Mouse (Mus musculus) thymus, adult 2 months (tissue): ENCODE measurements around the gene Hnrnph1. TPM values are rescaled to one million over a fixed set of nuclear protein-coding genes. Genes with fewer than 3 reads are reported as not detected.

Experiments
- DNase-seq: peaks from one replicate; pipeline ENCODE4 v3.0.0; 2021
- H3K27ac ChIP-seq: fragments of 200-500 bp; 2 replicates; pipeline ENCODE4 v1.5.1; 2012; ENCODE audit warnings: low read length, control low read depth; ENCODE audit not compliant: control insufficient read depth, insufficient read depth
- H3K27me3 ChIP-seq: fragments of 200-500 bp; 2 replicates; pipeline ENCODE4 v1.6.1; 2012; ENCODE audit warnings: mild to moderate bottlenecking, low read length, moderate library complexity, mixed read lengths; ENCODE audit not compliant: control insufficient read depth, insufficient read depth
- H3K36me3 ChIP-seq: fragments of 200-500 bp; 2 replicates; pipeline ENCODE4 v1.6.1; 2012; ENCODE audit warnings: mild to moderate bottlenecking, low read length, moderate library complexity; ENCODE audit not compliant: control insufficient read depth, insufficient read depth
- H3K4me1 ChIP-seq: fragments of 200-500 bp; replicated peaks from 2 replicates; pipeline ENCODE4 v1.6.1; 2012; ENCODE audit warnings: low read length; ENCODE audit not compliant: control insufficient read depth, insufficient read depth
- H3K4me3 ChIP-seq: fragments of 200-500 bp; 2 replicates; pipeline ENCODE4 v1.5.1; 2012; ENCODE audit warnings: mild to moderate bottlenecking, low read length, control low read depth, moderate library complexity; ENCODE audit not compliant: control insufficient read depth, insufficient read depth
- CTCF ChIP-seq: fragments of 200-500 bp; IDR thresholded peaks from 2 replicates; pipeline ENCODE4 v1.5.1; 2012; ENCODE audit warnings: mild to moderate bottlenecking, control low read depth, low read length, moderate library complexity, borderline replicate concordance; ENCODE audit not compliant: control insufficient read depth, poor library complexity, insufficient read depth; ENCODE audit errors: extremely low read depth
- POLR2A ChIP-seq: fragments of 200-500 bp; IDR thresholded peaks from 2 replicates; pipeline ENCODE4 v1.6.1; 2012; ENCODE audit warnings: mild to moderate bottlenecking, low read length, control low read depth, moderate library complexity; ENCODE audit not compliant: control insufficient read depth, poor library complexity, insufficient read depth; ENCODE audit errors: extremely low read depth
- WGBS: fragments of 180-500 bp; shearing (Covaris S2); methylation state at CpG from one replicate; pipeline ENCODE4 v1.1.7; 2018; 5-methylcytosine and 5-hydroxymethylcytosine counted together
- polyA plus RNA-seq: library from polyadenylated mRNA; depleted of rRNA; stranded (reverse); fragments of >200 nt; gene quantifications from 2 replicates; pipeline ENCODE4 v1.2.3, GENCODE M21; 2012

Gene Hnrnph1
- polyA plus RNA-seq, 1 experiment = 164 TPM

DNA sequence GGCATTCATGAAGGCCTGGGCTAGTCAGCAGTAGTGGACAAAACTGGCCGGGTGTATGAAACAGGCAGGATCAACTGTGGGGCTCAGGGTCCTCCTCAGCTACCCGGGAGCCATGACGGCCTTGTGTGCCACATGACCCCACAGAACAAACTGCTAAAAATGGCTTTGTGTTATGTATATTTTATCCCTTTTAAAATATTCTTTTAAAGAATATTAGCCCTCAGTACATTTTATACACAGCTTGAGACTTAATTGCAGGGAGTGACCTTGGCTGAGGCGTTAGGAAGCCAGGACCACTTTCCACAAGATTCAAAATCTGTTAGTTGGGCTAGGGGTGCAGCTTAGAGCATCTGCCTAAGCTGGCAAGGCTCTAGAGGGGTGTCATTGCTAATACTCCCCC lies 5.8 kb upstream of the Hnrnph1 start:
- no peak for TF ChIP-seq CTCF
- Histone ChIP-seq H3K4me1 (no peaks in the 10 kb centered on the region; the same call in none of the 2 replicates), H3K4me3 (no peak overlapping the region), H3K36me3 (no peaks in the 10 kb centered on the region), H3K27me3 (no peaks in the 10 kb centered on the region), H3K27ac (no peak overlapping the region)
- 80% methylated on average over 4 of the region's 4 CpGs for WGBS
- DNase-seq = no peak

GRCm38 (mm10) chr11:50371399-50371841 lies 5.4 kb upstream of the Hnrnph1 start:
- Histone ChIP-seq H3K27me3 (no peaks in the 10 kb centered on the region), H3K4me1 (peaks cover 4% of the 10 kb centered on the region), H3K4me3 (peak overlapping the region; percentile 71), H3K27ac (no peak overlapping the region), H3K36me3 (no peaks in the 10 kb centered on the region)
- WGBS = 2% methylated on average over 18 of the region's 18 CpGs
- TF ChIP-seq CTCF (0 out of 2 replicates have a peak, but pooled peaks have one; percentile 58), POLR2A (no peak)
- DNase-seq = peak; percentile 70

GRCm38 (mm10) chr11:50371911-50372310 lies 4.9 kb upstream of the Hnrnph1 start:
- 98% methylated on average over 1 of the region's 1 CpGs for WGBS

GRCm38 (mm10) chr11:50373086-50373485 lies 3.7 kb upstream of the Hnrnph1 start:
- Histone ChIP-seq H3K27ac (no peak overlapping the region), H3K4me1 (peaks cover 4% of the 10 kb centered on the region), H3K27me3 (no peaks in the 10 kb centered on the region), H3K36me3 (no peaks in the 10 kb centered on the region), H3K4me3 (no peak overlapping the region)
- no peak for DNase-seq
- no peak for TF ChIP-seq POLR2A
- TF ChIP-seq CTCF = no peak

More at GRCm38 (mm10) chr11:50371911-50372310, 4.9 kb upstream of the Hnrnph1 start:
- Histone ChIP-seq H3K27ac (no peak overlapping the region), H3K36me3 (no peaks in the 10 kb centered on the region), H3K4me1 (peaks cover 4% of the 10 kb centered on the region), H3K27me3 (no peaks in the 10 kb centered on the region), H3K4me3 (no peak overlapping the region)
- DNase-seq = no peak
- TF ChIP-seq CTCF (no peak), POLR2A (no peak)

DNA sequence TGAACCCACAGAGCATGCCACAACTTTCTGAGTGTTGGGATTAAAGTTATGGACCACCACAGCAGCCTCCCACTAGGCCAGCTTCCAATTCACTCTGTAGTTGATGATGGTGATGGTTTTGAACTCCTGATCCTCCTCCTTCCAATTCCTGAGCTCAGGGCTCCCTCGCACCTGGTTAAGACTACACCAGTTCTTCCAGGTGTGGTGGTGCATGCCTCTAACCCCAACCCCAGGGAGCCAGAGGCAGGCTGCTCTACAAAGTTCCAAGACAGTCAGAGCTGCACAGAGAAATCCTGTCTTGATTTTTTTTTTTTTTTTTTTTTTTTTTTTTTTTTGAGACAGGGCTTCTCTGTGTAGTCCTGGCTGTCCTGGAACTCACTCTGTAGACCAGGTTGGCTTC lies 3.2 kb upstream of the Hnrnph1 start:
- Histone ChIP-seq H3K27ac (no peak overlapping the region), H3K4me3 (no peak overlapping the region), H3K36me3 (no peaks in the 10 kb centered on the region), H3K4me1 (peaks cover 4% of the 10 kb centered on the region), H3K27me3 (no peaks in the 10 kb centered on the region)
- DNase-seq = no peak
- WGBS = 93% methylated on average over 1 of the region's 1 CpGs
- no peak for TF ChIP-seq POLR2A
- no peak for TF ChIP-seq CTCF

DNA sequence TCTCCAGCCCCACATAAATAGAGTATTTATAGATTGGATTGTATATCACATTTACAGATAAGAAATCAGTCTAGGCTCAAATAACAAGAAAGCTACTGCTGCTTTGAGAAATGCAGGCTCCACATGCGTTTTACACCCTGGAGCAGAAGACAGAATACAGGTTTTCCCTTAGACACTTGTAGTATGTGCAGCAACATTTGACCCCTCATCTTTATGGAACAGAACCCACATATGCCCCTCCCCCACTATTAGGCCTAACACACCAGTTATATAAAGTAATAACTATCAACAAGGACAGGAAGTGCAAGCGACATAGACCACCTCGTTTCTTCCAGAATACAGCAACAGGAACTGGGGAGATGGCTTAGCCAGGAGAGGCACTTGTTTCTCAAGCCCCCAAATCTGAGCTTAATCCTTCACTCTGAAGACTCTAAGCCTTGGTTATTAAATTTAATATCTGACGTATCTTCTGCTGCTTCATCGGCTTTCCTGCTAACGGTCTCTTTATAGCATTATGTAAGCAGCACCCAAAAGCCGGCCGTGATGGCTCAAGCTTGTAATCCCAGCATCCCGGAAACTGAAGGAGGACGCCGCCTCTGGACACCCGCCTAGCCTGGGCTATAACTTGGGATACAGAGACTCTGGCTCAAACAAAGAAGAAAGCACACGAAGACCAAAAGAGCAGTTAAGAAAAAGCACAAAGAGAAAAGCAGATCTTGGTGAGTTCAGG lies 2.3 kb upstream of the Hnrnph1 start:
- Histone ChIP-seq H3K27me3 (no peaks in the 10 kb centered on the region), H3K27ac (no peak overlapping the region), H3K36me3 (peaks cover 7% of the 10 kb centered on the region), H3K4me3 (no peak overlapping the region), H3K4me1 (peaks cover 4% of the 10 kb centered on the region)
- no peak for DNase-seq
- TF ChIP-seq POLR2A (no peak), CTCF (no peak)
- WGBS = 95% methylated on average over 13 of the region's 13 CpGs
